Mouse (Mus musculus) G1E-ER4 (cell line): ENCODE data around the gene Kctd19. TPM values are rescaled to one million over a fixed set of nuclear protein-coding genes. Genes with fewer than 3 reads are reported as not detected.

Experiments used
- GATA1 ChIP-seq: IDR thresholded peaks from one replicate; pipeline ENCODE4 v1.8.0; 2012; ENCODE audit warnings: low read length, inconsistent platforms
- polyA plus RNA-seq: library from polyadenylated mRNA; stranded (reverse); fragments of >175 nt; gene quantifications from 2 replicates; pipeline ENCODE4 v1.2.3, GENCODE M21; 2012

Gene Kctd19
- polyA plus RNA-seq = not detected in 2 replicates

- TF ChIP-seq GATA1 = no peak
Measured at GRCm38 (mm10) chr8:105413391-105413790, at the start of gene Kctd19, which contains the start of gene Lrrc36. TSS of gene Kctd19 (minus strand) at chr8:105413502. TSS of gene Lrrc36 (plus strand) at chr8:105413571.

DNA sequence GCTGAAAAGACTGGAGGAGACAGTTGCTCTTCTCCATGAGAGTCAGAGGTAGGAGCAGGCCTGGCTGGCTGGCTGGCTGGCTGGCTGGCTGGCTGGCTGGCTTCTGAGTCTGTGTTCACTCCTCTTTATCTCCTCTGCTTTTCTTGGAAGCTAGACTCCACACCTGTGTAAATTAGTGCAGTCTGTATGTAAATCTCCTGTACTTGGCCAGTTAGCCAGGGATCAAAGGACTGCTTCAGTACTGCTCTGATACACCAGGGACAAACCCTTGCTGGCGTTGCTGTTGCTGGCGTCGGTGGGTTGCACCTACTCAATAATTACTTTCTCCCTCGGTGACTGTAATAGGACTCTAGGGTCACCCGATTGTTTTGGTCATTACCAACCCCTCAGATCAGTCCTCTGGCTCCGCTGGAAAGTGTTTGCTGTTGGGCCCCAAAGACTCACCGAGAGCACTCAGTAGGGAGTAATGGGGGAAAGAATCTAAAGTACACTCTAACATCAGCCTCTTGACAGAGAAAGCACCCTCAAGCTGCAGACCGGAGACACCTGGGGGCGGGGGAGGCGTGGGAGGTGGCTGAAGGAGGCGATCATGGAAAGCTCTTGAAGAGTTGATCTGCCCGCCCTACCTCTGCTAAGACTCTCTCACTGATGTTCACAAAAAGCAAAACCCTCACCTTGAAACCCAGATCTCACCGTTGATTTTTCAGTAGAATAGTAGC lies 47.9 kb upstream of the Kctd19 start:
- TF ChIP-seq GATA1 = no peak

- TF ChIP-seq GATA1 = no peak
Measured at GRCm38 (mm10) chr8:105455218-105455617, 41.9 kb upstream of the Kctd19 start.

DNA sequence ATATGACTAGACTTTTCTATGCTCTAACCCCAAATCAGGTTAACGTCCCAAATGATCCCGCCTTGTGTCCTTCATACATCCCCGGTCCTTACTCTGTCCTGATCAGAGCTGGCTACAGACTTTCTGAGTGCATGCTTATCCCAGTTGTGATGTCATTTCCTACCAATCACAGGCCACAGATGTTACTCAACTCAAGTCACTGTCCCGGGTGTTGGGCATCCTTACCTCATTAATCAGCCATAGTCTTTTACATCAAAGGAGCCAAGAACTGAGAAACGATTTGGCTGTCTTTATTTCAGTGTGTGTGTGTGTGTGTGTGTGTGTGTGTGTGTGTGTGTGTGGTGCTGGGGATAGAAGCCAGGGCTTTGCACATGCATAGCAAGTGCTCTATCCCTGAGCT lies 40.8 kb upstream of the Kctd19 start:
- no peak for TF ChIP-seq GATA1

- TF ChIP-seq GATA1 = no peak
Measured at GRCm38 (mm10) chr8:105453296-105453695, 40.0 kb upstream of the Kctd19 start.

DNA sequence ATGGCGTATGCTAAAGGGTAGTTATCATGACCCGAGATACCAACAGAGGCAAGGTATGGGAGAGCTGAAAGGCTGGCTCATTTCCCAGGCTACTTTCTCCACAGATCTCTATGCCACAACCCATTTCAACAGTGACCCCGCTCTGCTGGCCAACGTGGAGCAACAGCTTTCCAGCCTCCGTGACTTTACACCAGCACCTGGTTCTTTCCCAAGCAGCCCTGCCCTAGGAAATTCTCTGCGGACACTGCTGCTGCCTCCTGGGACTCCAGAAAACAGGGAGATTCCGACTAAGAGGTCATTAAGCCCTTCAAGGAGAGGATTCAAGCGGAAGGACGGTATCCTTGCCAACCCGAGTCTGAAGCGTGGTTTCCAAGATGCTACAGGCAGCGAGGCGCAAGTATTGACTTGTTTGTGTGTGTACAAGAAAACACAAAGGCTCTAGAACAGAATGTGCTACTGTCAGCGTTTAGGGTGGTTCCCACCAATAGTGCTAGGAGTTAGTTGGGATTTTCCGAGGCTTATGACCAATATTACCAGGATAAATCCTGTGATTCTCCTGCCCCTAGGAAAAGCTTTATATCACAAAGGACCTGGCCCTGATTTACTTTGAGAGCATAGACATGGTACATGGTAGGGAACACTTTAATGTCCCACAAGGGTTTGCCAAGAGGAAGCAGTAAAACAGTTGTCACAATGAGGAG lies 38.8 kb upstream of the Kctd19 start:
- TF ChIP-seq GATA1 = no peak

GRCm38 (mm10) chr8:105450977-105451376 lies 37.7 kb upstream of the Kctd19 start:
- TF ChIP-seq GATA1 = no peak

- no peak for TF ChIP-seq GATA1
Measured at GRCm38 (mm10) chr8:105448596-105448995, 35.3 kb upstream of the Kctd19 start.

DNA sequence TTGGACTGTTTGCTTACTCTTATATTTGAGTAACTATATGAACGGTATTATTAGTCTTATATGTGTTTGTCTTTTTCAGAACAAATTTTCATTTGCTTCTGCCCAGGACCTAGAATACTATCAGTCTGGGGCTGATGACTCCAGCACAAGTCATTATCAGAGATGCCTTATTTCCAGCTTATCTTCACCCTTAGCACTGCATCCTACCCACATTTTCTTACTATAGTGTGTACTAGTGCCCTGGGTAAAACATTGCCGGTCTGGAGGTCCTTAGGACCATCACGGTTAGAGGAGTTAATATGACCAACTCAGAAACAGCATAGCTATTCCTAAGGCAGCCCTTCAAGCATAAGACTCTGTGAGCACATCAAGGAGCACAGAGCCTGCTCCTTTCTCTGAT lies 34.9 kb upstream of the Kctd19 start:
- no peak for TF ChIP-seq GATA1

- no peak for TF ChIP-seq GATA1
Measured at GRCm38 (mm10) chr8:105446127-105446552, 32.8 kb upstream of the Kctd19 start.

DNA sequence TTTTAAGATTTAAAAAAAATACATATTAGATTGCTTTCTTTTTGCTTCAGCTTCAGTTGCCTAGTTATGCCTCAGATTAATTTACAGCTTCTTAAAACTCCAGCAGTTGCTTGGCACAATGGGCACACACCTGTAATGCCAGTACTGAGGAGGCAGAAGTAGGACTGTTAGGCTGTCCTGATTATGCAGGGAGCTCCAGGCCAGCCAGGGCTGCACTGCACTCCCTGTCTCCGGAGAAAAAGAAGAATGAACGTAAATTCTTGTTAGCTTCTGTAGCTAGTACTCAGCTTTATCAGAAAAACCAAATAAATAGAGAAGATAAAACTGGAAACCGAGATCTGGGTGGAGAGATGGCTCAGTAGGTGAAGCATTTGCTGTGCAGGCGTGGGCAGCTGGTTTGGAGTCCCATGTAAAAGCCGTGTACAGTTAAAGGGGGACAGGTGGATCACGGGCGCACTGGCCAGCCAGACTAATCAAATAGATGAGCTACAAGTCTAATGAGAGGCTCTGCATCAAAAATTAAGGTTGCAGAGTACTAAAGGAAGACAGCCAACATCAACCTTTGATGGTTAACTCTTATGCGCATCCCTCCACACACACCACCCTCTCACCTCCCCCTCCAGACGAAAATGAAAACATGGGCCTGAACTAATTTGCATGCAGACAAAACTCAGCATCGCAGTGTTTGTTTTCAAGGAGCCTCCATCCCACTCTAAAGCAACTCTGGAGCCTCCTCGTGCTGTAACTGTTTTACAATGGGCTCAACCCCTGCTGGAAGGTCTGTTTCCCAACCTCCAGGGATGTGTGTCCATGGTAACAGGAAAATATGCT lies 32.2 kb upstream of the Kctd19 start:
- TF ChIP-seq GATA1 = no peak

DNA sequence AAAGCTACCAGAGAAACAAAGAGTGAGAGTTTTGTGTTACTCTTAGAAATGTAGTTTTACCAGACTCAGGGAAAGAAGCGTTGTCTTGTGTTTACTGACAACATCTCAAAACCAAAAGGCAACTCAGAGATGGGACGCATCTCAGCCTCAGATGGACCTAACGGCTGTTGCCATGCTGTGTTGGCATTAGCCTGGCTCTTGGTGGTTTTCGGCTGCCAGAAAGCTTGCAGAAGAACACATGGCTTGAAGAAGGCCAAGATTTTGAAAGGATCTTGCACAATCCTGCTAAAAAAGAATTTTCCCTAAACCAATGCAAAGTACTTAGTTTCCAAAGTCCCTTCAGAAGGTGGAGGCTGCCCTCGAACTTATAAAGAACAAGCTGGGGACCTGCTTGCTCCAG lies 29.4 kb upstream of the Kctd19 start:
- no peak for TF ChIP-seq GATA1

DNA sequence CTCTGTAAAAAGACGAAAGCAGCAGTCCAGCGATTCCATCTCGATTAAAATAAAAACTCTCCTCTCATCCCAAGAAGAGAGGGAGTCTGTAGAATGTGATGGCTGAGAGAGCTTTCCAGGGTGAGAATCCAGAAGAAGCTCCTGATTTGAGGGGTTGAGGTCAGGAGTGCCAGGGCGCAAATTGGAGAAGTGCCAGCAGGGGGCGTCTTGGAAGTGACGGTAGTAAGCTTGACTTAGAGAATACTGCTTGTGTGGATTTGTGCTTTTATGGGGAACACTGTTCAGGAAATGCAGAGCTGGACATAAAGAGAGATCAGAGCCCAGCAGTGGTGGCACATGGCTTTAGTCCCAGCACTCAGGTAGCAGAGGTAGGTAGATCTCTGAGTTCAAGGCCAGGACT lies 28.1 kb upstream of the Kctd19 start:
- TF ChIP-seq GATA1 = no peak

DNA sequence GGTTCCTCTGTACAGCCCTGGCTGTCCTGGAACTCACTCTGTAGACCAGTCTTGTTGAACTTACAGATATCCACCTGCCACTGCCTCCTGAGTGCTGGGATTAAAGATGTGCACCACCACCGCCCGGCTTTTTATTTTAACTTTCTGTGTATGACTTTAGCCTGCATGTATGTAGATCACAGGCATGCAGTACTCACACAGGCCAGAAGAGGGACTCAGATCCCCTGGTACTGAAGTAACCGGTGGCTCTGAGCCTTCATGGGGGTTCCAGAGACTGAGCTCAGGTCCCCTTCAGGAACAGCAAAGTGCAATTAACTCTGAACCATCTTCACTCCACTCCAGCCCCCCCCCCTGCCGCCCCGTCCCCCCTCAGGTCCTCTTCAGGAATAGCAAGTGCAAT lies 25.6 kb upstream of the Kctd19 start:
- TF ChIP-seq GATA1 = no peak

DNA sequence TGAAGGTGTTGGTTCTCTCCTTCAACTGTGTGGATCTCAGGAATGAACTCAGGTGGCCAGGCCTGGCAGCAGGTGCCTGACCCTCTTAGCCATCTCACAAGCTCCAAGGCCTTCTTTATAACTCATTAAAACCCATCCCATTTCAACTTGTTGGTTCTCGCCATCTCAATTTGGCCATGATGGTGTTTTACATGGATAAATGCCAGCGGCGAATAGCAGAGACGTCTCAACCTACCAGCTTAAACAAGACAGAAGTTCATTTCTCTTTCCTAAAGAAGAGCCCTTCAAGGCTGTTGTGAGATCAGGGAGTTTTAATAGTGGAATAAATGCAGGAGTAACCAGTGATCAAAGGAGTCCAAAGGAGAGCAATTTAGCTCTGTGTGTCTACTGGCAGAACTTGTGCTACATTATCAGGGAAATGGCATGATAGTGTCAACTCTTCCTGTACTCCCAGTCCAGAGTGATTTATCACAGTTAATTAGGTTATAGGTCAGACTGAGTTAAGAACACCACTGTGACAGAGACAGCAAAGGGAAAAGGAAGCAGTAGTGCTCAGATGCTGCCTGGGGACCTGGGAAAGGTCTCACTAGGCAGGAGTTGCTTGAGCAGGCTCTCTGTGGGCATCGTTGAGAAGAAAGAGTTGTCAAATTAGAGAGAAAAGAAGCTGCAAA lies 23.9 kb upstream of the Kctd19 start:
- no peak for TF ChIP-seq GATA1
